Mouse (Mus musculus) monocyte, adult 5-6 weeks (primary cell): ENCODE data around the gene Gm10318. TPM values are rescaled to one million over a fixed set of nuclear protein-coding genes. Genes with fewer than 3 reads are reported as not detected.
A peak's percentile ranks its signal among the peaks of the same experiment; 100 is the strongest.

ENCODE experiments used
- ATAC-seq: fragments of 153-309, 156-312 bp; replicated peaks from 2 replicates; pipeline ENCODE4 v1.8.0; 2017; ENCODE audit warnings: mild to moderate bottlenecking; ENCODE audit not compliant: low TSS enrichment, insufficient number of reproducible peaks, severe bottlenecking, poor library complexity, low FRiP score
- total RNA-seq: library from RNA; stranded (forward); fragments of 200-1000, 200-491, 200-594 nt; gene quantifications from 3 replicates; pipeline ENCODE4 v1.2.3, GENCODE M21; 2017

The Gm10318 gene
- total RNA-seq = not detected in 3 replicates

DNA sequence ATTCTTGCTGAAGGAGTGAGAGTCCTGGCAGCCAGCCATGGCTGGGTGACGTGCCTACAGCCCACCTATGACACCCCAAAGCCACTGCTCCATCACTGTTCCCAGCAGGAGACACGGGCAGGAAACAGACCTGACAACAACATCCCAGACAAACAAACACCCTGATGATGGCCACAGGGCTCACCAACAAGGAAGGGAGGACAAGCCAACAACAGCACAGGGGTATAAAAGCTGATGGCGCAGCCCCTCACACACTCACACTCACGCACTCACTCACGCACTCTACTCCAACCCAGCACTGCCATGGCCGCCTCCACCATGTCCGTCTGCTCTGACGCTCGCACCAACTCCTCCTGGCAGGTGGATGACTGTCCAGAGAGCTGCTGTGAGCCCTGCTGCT lies at the start of gene Gm10318:
TSS of gene Gm10318 (plus strand) at position 301 of the 400 bp plus-strand sequence.
- no peak for ATAC-seq

GRCm38 (mm10) chr10:77804095-77804494 lies 48.6 kb upstream of the Gm10318 start:
- ATAC-seq = no peak

- ATAC-seq = no peak
These were observed 40.9 kb upstream of the Gm10318 start, which contains the start of gene Gm9507 for GRCm38 (mm10) chr10:77811743-77812142. Gene Gm9507, minus strand, starts transcription at chr10:77811843.

DNA sequence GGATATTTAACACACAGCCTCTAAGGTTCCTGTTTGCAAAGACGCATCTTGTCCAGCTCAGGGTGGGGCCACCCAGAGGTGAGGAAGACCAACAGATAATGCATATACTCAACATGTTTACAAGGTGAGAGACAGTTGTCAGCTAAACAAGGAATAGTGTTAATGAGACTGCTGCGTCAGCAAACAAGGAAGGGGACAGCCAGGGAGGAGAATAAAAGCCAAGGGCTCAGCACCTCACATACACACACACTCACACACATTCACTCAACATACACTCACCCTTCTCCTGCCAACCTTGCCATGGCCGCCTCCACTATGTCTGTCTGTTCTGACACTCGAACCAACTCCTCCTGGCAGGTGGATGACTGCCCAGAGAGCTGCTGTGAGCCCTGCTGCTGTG lies 38.3 kb upstream of the Gm10318 start, which contains the start of gene Gm2696:
TSS of gene Gm2696 (plus strand) at position 301 of the 400 bp plus-strand sequence.
- ATAC-seq = no peak

- no peak for ATAC-seq
These were observed 37.1 kb upstream of the Gm10318 start for GRCm38 (mm10) chr10:77815514-77815913.

GRCm38 (mm10) chr10:77818523-77818922 lies 34.1 kb upstream of the Gm10318 start:
- 0 out of 2 replicates have a peak, but pooled peaks have one; percentile 22 for ATAC-seq

GRCm38 (mm10) chr10:77819203-77819602 lies 33.5 kb upstream of the Gm10318 start:
- no peak for ATAC-seq

DNA sequence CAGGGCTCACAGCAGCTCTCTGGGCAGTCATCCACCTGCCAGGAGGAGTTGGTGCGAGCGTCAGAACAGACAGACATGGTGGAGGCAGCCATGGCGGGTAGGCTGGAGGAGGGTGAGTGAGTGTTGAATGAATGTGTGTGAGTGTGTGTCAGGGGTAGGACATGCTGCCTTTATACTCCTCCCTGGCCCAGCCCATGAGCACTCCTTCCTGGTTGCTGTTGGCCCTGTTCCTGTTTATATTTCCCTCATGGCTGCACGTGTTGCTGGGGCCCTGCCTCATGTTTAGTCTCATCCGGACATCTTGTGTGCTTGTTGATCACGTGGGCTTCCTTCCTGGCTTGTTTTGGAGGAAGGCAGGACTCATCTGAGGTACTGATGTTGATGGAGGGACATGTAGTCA lies 25.7 kb upstream of the Gm10318 start, which contains the start of gene Krtap10-4:
TSS of gene Krtap10-4 (minus strand) at position 145 of the 400 bp plus-strand sequence.
- no peak for ATAC-seq

GRCm38 (mm10) chr10:77835647-77836046 lies 17.0 kb upstream of the Gm10318 start, which contains the start of gene Krtap10-10:
Gene Krtap10-10, plus strand, starts transcription at chr10:77835947.
- ATAC-seq = no peak

DNA sequence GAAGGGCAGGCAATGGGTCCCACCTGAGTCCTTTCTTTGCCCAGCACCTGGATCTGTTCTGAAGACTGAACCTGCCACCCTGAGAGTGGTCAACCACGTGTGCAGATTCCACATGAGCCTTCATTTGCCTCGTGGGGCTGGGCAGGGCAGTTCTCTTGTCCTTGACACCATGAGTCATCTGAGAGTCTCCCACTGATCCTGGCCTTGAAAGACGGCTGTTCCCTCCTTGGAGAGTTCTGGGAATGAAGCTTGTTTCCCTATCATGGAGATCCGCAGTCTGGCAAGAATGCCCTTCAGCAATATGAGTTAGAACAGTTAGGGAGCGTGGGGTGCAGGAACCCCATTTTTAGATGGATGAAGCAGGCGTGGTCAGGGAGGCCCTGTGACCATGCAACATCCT lies 13.7 kb upstream of the Gm10318 start:
- no peak for ATAC-seq

DNA sequence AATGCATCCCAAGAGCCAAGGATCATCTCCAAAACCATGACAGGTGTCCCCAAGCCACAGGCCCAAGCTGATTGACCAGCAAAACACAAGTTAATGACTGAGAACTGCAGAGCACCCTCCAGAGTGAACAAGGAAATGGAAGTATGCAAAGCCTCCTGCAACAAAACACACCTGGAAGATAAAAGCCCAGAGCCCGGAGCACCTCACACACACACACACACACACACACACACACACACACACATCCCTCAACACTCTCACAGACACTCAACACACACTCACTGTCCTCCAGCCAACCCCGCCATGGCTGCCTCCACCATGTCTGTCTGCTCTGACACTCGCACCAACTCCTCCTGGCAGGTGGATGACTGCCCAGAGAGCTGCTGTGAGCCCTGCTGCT lies 6.2 kb upstream of the Gm10318 start, which contains the start of gene Gm36176:
TSS of gene Gm36176 (plus strand) at position 301 of the 400 bp plus-strand sequence.
- ATAC-seq = no peak

DNA sequence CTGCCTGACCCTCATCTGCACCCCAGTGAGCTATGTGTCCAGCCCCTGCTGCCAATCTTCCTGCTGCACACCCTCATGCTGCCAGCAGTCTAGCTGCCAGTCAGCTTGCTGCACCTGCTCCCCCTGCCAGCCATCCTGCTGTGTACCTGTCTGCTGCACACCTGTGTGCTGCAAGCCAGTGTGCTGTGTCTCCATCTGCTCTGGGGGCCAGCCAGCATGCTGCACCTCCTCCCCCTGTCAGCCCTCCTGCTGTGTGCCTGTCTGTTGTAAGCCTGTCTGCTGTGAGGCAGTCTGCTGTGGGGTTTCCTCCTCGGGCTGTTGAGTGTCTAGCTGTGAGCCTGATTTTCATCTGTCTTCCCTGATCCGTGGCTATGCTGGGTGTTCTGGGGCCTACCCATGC lies 5.7 kb upstream of the Gm10318 start:
- ATAC-seq = no peak

- no peak for ATAC-seq
These were observed 5.1 kb upstream of the Gm10318 start for GRCm38 (mm10) chr10:77847538-77847937.

DNA sequence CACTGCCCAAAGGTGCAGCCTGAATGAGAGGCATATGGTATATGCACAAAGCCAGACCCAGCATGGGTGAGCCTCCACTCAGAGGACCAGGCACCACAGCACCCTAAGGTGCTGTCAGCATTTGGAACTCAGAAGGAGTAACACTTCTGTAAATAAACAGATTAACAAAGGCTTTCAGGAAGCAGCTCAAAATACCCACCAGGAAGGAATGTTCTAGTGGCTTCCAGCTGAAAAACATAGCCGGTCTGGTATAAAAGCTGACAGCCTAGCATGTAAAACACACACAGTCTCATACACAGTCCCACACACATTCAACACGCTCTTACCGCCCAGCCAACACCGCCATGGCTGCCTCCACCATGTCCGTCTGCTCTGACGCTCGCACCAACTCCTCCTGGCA lies 9.0 kb downstream of the Gm10318 start, which contains the start of gene Gm3285:
TSS of gene Gm3285 (plus strand) at position 301 of the 400 bp plus-strand sequence.
- ATAC-seq = no peak

- ATAC-seq = peak; percentile 64
These were observed 11.6 kb downstream of the Gm10318 start for GRCm38 (mm10) chr10:77864067-77864761.

DNA sequence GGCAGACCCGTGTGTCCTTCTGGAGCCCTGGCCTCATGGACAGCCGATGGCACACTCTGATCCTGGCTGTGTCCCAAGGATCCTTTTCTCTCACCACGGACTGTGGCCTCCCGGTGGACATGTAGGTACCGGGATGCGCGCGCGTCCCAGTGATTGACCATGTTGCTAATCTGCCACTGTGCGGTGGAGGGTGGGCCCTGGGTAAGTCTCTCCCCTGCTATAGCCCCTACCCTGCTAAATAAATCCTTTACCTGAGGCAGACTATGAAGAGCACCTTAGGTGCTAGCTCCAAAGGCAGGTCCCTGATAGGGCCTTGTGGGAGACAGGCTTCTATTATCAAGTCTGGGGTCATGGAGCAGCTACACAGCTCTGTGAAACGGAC lies 12.1 kb downstream of the Gm10318 start:
- no peak for ATAC-seq

- ATAC-seq = no peak
These were observed 14.9 kb downstream of the Gm10318 start for GRCm38 (mm10) chr10:77867546-77867945.

GRCm38 (mm10) chr10:77869651-77870050 lies 17.0 kb downstream of the Gm10318 start:
- ATAC-seq = no peak

DNA sequence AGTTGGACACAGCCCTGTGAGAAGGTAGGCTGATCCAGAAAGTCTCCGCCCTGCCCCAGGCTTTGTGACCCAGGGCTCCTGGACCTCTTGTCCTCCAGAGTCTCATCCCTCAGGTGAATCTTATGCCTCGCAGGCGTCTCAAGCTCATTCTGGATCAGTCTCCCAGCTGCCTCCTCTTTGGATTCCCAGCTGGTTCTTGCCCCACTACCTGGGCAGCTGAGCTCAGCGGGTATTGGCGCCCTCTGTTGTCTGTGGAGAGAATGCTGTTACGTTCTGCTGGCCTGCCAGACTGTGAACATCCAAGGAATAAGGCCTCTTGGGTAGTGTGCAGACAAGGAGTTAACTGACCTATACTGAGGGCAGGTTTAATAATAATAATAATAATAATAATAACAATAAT lies 26.3 kb downstream of the Gm10318 start:
- no peak for ATAC-seq

DNA sequence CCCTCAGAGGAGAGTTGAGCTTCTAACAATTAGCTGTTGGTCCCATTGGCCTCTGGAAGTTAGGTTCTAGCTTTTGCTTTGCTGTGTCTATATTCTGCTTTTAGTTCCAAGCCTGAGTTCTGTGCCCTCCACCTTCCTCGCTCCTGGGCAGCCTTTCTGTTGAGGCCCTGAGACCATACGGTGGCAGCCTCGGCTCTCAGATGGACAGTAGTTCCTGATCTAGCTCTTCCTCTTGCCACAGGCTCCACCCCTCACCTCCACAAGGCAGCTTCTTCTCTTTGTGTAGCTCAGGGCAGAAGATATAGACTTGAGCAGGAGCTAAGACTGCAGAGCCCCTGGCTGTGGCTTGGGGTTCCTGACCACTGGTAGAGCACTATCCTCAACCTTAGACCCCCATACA lies 27.6 kb downstream of the Gm10318 start:
- ATAC-seq = no peak
